Mouse (Mus musculus) adrenal gland, adult 2 months (tissue): Measurements from ENCODE around the gene Rpl23. TPM values are rescaled to one million over a fixed set of nuclear protein-coding genes. Genes with fewer than 3 reads are reported as not detected.
"Not testable (repeated sequence)": the region's sequence is repeated elsewhere in the genome, so short reads cannot be mapped to it uniquely, and the experiment has no call there.

Experiments used
- DNase-seq: peaks from one replicate; pipeline ENCODE4 v3.0.0; 2021
- polyA plus RNA-seq: library from polyadenylated mRNA; depleted of rRNA; stranded (reverse); fragments of >200 nt; gene quantifications from 2 replicates; pipeline ENCODE4 v1.2.3, GENCODE M21; 2012
- total RNA-seq, 2 experiments: library from RNA; stranded (reverse); gene quantifications; 2 replicates each; pipeline ENCODE4 v1.2.3; 2021

The Rpl23 gene
- total and polyA plus RNA-seq, 3 experiments: 14.2 to 846 (median 700) TPM

DNA sequence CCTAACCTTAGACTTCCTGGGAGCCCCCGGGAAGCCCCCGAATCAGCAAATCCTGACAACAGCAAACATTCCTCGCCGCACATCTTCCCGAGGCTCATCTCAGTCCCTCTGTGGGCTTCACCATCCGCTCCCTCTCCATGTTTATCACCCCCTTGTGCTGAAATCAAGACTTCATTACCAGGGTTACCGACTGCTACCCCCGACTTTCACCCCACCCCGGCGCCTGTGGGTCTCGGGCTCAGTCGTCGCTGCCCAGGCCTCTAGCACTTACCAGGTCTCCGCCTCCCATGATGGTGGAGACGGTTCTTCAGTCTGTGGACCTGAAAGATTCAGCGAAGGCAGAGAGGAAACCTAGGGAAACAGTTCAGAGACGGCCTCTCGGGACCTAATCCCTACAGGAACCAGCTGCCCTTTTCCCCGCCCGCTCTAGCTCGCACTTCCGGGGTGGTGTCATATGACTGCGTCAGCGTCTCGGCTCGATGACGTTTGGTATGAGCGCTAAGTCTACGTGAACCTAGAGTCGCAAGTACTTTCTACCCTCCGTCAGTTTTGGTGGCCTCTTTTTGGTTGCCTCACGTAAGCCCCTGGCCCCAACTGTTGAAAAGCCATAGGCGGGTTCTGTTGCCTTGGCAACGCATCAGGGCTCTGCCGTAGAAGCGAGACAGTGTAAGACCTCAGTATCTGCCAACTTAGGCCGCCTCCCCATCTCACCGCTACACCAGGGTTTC, 15.9 kb downstream of the Rpl23 start, which contains the start of gene Cwc25:
Gene Cwc25 (minus strand): TSS at position 403 of the 728 bp plus-strand sequence.
- peak; percentile 95 for DNase-seq

DNA sequence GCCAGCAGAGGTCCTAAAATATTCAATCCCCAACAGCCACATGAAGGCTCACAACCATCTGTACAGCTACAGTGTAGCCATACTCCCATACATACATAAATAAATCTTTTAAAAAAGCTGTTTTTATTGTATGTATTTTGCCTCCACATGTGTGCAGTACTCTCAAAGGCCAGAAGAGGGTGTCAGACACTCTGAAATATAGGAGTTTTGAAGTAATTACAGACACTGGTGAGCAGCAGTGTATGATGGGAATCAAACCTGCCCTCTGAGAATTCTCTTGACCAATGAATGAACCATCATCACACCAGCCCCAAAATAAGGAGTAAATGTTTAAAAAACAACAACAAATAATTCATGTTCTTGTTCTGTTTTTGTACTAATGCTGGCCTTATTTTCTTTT, 20.6 kb downstream of the Rpl23 start:
- DNase-seq: no peak

DNA sequence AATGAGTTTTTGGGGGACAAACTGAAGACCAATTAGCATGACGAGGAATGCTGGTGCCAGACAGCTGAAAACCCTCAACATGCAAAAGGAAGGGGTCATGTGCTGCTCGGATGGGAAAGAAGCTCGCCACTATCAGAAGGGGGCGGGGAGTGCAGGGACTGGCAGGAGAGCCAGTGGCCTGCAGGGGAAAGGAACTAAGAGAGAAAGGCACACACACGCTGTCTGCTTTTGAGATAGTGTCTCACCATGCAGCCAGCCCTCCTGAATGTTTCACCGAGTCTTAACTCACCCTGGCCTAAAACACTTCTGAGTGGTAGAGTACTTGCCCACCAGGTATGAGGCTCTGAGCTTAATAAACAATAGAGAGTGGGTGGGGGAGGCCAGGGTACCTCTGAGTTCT, 23.3 kb downstream of the Rpl23 start:
- no peak for DNase-seq

DNA sequence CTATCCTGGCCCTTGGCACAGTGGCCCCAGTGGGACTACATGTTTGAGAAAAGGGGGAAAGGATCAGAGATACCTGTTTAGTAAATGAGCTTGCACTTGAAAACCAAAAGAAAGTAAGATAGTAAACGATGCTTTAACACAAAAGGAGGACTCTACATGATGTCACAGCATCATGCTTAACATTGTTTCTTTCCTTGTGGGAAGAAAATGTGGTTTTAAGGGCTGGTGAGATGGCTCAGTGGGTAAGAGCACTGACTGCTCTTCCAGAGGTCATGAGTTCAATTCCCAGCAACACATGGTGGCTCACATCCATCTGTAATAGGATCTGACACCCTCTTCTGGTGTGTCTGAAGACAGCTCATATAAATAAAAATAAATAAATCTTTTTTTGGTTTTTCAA, 24.1 kb downstream of the Rpl23 start:
- no peak for DNase-seq

DNA sequence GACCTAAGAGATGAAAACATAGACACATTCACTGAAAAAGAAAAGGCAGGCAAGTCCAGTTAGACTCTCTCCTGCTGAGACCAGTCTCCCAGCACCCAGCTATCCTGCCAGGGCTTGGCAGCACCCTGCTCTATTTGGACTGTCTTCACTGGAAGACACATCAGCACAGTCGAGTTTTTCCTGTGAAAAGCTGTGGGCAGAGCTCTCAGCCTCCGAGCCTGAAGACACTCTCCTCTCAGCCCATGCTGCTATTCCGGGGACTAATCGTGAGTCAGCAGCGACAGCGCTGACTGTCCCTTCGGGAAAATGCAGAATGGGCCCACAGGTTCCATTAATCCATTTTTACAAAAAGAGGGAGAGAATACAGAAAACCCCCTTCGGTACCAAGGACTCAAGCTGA, 29.0 kb downstream of the Rpl23 start:
- DNase-seq: no peak

DNA sequence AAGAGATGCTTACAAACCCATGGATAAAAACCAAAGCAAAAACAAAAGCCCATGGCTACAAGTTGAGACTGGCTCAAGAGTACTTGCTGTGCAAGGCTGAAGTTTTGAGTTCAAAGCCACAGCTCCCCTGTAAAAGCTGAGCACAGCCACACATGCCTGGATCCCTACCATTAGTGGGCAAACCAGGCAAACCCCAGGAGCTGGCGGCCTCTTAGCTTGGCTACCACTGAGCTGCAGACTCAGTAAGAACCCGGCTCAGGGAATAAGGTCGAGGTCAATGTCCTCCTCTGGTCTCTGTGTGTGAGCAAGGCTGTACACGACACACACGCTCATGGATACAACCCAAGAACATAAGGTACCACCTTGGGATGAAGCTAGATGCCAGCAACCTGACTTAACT, 33.7 kb downstream of the Rpl23 start:
- peak; percentile 71 for DNase-seq

DNA sequence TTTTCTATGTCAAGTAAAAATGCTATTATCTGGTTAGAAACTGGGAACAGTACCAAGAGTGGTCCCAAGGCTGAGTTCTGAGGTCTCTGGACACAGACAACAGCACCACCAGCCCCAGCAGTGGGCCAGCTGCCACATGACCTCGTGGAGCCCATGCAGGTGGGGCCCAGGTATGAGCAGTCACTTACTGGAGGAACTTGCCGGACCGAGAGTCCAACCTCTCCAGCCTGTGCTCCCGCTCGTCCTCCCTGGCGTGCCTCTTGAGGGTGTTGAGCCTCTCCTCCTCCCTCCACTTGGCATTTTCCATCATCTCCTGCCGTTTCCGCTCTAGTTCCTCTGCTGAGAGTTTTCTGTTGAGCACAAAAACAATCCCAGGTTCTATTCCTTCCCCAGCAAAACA, 34.5 kb downstream of the Rpl23 start:
- peak; percentile 47 for DNase-seq

DNA sequence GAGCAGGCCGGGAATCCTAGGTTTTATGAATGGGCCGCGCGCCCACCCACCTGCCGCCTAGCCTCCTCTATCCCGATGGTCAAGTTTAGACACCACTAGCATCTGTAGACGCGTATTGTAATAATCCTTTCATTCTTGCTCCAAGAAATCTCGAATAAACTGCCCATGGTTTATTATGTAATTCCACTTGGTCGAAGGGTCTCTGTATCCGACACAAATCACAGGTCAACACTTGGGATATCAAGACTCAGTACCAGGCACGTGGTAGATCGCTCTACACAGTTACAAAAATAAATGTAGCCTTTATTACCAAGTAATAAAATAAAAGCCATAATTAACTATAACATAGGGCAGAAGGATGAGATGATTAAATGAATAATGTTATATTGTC, 36.9 kb downstream of the Rpl23 start:
- no peak for DNase-seq

DNA sequence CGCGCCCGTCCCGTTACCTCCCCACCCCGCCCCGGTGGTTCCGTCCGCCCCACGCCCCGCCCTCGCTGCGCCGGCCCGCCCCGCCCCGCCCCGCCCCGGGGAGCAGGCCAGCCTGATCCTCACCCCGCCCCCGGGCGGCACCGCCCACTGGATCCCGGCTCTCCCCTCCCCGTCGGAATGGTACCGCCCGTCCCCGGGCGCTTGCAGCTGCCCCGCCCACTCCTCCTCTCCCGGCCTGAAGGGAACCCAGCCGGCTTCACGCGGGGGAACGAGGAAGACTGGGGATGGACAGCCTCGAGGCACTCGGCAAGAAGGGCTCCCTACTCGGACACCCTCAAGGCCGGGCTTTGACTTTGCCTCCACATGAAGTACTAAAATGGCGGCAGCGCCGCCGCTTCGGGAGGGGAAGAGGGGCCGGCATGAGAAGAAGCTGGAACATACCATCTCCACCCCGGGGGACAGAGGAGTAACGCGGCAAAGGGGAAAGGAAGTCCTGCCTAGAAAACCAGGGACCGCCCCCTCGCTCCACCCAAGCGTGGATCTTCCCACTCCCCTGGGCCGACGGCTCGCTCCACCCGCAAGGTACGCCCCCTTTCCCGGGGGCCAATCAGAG, 37.4 kb downstream of the Rpl23 start:
- DNase-seq: peak; percentile 99

DNA sequence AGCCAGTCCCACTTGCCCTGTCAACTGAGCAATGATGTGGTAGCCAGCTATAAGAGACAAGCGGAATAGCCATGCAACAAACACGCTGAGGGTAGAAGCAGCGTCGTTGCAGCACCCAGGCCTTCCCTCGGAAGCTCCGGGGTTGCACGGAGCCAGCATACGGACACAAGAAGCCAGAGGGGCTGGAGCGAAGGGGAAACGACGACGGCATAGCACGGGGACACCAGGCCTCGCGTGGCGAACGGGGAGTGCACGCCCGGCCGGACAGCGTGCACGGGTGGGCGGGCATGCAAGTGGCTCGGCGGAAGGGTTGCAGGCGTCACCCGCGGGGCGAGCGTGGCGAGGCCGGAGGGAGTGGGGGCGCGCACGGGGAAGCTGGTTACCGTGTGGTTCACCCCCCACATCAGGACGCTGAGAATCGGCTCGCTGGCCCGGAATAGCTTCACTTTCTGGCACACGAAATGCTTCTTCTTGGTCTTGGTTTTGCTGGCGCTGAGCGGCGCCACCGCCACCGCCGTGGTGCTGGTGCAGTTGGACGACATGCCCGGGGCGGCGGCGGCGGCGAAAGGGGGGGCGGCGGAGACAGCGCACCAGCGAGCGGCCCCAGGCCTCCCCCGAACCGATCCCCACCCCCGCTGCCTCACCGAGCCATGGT, 38.0 kb downstream of the Rpl23 start, which contains the start of gene Pip4k2b:
Gene Pip4k2b (minus strand): TSS at position 642 of the 655 bp plus-strand sequence.
- peak; percentile 76 for DNase-seq

DNA sequence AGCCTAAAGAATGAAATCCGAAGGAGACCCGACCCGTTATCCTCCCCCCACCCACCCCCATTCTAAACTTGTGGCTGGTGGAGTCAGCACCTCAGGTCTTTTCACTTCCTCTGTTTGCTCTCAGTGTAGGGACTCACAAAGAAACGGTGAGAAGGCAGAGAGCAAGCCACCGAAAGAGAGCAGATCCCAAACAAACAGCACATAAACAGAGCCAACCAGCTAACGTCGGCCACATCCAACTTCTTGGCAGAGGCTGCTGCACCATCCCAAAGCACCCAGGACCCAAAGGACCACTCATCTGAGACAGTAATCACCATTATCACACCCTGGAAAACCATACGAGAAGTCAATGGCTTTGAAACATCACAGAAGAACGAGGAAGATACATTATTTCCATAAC, 38.8 kb downstream of the Rpl23 start:
- no peak for DNase-seq

DNA sequence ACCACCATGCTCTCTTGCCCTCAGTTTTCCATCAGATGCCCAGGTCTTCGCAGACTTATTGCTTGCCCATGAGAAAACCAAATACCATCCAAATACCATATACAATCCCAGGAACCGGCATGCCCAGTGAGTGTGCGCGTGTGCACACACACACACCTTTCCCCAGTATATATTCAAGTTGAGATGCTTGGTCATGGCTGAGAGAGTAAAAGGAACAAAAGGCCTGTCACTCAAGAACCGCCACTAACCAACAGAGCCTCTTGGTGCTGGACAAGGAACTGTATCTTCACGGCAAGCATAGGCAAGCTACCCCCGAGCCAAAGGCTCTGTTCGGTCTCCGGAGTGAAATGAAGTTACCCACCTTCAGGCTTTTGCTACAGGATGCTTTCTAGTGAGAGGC, 39.6 kb downstream of the Rpl23 start:
- no peak for DNase-seq

DNA sequence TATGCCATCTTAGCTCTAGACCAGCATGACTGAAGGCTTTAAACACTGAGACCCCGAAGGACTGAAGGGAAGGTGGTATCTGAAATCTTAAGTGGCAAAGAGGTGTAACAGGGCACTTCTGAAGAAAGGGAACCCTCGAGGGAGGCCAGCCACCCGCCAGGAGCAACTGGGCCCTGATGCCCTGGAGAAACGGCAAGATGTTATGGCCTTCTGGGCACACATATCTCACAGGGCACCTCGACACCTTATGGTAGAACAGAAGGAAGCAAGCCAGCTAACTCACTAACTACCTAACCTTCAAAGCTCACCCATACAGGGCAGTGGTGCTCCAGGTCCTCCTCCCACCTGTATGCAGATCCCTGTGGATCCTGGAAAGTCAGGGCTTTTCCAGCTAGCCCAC, 40.1 kb downstream of the Rpl23 start:
- DNase-seq: no peak

DNA sequence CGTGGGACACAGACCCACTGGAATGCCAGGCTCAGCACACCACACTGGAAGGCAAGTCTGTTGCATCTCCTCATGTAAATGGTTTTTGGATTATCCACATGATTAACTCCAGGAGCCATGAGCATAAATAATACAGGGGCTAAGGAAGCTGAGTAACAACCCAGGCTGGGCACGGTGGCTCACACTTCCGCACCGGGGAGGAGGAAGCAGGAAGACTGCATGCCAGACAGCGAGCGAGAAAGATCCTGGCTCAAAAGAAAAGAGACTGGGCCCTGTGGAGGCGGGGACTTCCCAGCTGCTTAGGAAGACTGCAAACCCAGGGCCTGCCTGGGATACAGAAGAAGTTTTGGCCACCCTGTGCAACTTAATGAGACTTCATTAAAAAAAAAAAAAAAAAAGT, 42.0 kb downstream of the Rpl23 start:
- DNase-seq: peak; percentile 52

DNA sequence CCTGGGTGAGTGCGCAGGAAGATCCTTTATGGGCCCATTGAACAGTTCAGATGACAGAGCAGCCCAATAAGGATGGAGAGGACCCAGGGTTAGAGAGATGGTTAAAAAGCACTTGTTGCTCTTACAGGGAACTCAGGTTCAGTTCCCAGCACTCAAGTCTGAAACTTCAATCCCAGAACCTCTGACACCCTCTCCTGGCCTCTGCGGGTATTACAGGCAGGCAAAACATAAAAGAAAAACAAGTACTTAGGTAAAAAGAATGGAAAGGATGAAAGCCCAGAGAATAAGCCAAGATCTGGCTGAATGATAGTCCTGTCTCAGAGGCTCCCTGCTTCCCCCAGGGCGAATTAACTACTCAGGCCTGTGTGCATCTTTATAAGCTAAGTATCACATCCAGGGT, 43.1 kb downstream of the Rpl23 start:
- DNase-seq: no peak

DNA sequence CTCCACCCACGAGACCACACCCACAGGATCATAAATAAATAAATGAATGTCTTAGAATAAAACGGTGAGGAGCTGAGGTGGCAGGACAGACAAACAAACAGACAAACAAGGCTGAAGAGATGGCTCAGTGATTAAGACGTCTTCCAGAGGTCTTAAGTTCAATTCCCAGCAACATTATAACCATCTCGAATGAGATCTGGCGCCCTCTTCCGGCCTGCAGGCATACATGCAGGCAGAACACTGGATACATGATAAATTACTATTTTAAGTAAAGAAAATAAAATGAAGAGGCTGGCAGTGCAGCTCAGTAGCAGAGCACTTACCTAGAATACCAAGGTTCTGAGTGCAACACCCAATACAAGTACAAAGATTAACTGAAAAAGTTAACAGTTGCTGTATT, 43.5 kb downstream of the Rpl23 start:
- DNase-seq: no peak

DNA sequence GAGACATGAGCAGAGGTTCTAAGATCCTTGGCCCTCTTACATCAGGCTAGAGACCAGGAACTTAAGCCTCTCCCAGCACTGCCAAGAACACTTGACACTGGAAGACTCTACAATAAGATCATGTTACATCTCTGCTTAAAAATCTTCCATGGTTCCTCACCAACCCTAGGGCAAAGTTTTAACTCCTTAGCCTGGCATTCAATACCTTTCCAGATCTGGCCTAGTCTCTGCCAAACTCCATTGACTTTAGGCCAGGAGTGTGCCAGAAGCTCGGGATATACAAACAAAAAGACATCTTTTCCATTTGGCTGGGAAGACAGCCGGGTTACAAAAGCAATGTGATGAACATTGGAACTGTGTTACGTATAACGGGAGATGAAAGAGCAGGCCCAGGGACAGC, 44.6 kb downstream of the Rpl23 start:
- DNase-seq: no peak

DNA sequence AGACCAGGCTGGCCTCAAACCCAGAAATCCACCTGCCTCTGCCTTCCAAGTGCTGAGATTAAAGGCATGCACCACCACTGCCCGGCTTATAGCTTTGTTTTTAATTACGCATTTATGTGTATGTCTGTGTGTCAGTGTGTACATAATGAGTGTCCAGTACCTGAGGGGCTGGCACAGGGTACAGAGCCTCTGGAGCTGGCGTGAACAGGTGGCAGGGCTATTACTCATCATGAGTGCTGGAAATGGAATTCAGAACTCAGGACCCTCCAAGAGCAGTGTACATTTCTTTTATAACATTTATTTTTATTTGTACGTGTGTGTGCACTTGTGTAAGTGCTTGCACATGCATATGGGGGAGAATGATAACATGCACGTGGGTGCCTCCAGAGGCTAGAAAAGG, 45.6 kb downstream of the Rpl23 start:
- no peak for DNase-seq

DNA sequence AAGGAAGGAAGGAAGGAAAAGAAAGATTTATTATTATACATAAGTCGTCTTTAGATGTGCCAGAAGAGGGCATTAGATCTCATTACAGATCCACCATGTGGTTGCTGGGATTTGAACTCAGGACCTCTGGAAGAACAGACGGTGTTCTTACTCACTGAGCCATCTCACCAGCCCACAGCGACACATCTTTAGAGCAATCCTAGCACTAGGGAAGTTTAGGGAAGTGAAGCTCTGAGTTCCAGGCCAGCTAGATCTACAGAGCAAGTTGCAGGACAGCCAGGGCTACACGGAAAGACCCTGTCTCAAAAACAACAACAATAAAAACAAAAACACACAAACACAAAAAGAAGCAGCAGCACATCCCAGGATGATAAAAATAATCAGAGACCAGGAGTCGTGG, 47.4 kb downstream of the Rpl23 start:
- not testable (repeated sequence) for DNase-seq

DNA sequence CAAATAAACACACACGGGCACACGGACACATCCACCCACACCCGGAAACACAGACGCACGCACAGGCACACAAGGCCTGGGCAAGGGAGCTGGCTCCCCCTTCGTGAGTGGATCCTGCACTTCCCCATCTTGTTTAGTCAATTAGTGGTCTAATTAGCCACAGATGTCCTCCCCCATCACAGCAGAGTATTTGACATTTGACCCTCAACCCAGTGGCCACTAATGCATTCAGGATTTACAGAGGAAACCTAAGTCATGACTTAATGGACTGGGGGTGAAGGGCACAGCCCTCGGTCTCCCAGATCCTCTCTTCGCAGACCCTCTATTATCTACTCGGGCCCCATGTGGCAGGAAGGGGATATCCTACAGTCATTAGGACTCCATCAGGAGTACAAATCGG, 48.5 kb downstream of the Rpl23 start:
- DNase-seq: no peak

DNA sequence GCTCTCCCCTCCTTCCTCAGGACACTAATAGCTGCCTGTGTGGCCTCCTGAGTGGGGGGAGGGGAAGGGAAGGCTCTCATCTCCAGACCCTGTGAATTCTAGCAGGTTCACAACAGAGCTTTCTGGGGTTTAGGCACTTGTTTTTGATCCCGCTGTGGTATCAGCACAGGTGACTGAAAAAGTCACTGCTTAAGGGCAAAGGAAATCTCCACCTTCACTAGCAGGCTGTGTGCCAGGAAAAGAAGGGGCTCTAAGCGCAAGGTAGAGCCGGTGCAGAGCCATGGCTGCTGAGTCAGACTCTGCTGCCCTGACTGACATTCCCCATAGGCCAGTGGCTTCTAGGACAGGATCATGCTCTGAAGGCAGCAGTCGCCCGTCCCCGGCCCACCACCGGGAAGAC, 53.5 kb downstream of the Rpl23 start:
- DNase-seq: no peak

DNA sequence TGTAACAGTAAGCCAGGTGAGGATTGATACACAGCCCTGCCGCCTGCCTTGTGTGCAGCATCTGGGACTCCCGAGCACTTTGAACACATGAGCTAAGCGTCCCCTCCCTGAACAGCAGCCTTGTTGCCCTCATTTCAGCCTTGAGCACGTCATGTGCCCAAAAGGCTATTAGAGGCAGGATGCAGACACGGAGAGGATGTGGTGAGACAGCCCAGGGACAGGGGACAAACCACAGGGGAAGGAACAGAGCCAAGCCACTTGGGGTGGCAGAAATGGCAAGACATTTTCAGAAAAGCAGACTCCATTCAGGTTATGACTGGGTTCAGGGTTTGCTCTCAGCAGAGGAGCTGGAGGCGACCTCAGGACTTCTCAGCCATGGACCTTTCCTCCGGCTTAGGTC, 53.9 kb downstream of the Rpl23 start:
- DNase-seq: no peak
